Mouse (Mus musculus) heart, embryonic 14.5 days (tissue): ENCODE measurements at regions not wholly inside any gene's neighbourhood (a gene's known extent, or its start where the extent isn't known, plus 50 kb on each side); places are given as distances from the start of the nearest gene placed in this dataset.

Experiments
- ATAC-seq: fragments of 200-750 bp; cut with Nextera tagmentation; 2 replicates; pipeline ENCODE4 v1.8.0; 2017; ENCODE audit warnings: low read depth, moderate TSS enrichment; ENCODE audit not compliant: insufficient number of reproducible peaks, insufficient read depth, low FRiP score
- H3K27ac ChIP-seq, 2 experiments: fragments of 200-500 bp in 1 of 2; fragments of 300-500 bp in 1 of 2; sonication (generic) in 1 of 2; replicated peaks in 1 of 2; 2 replicates each; pipeline ENCODE4 v1.5.1; 2012 to 2014; ENCODE audit warnings: low read depth in 2 of 2, low read length in 2 of 2, control low read depth in 1 of 2, mild to moderate bottlenecking in 1 of 2, mixed read lengths in 1 of 2; ENCODE audit not compliant: control insufficient read depth in 1 of 2, insufficient read depth in 1 of 2
- H3K27me3 ChIP-seq: fragments of 300-500 bp; sonication (generic); 2 replicates; pipeline ENCODE4 v1.6.1; 2014; ENCODE audit warnings: mild to moderate bottlenecking, low read length, control low read depth; ENCODE audit not compliant: control insufficient read depth, insufficient read depth
- H3K36me3 ChIP-seq: fragments of 300-500 bp; sonication (generic); 2 replicates; pipeline ENCODE4 v1.6.1; 2014; ENCODE audit warnings: mild to moderate bottlenecking, control low read depth, low read length, mixed read lengths; ENCODE audit not compliant: control insufficient read depth, insufficient read depth
- H3K4me1 ChIP-seq, 2 experiments: fragments of 200-500 bp in 1 of 2; fragments of 300-500 bp in 1 of 2; sonication (generic) in 1 of 2; 2 replicates each; pipeline ENCODE4 v1.6.1; 2012 to 2014; ENCODE audit warnings: low read length in 2 of 2, control low read depth in 1 of 2, mixed read lengths in 1 of 2; ENCODE audit not compliant: control insufficient read depth in 2 of 2, insufficient read depth in 2 of 2
- H3K4me2 ChIP-seq: fragments of 300-500 bp; sonication (generic); 2 replicates; pipeline ENCODE4 v1.6.1; 2014; ENCODE audit warnings: mild to moderate bottlenecking, low read length
- H3K4me3 ChIP-seq, 2 experiments: fragments of 200-500 bp in 1 of 2; fragments of 300-500 bp in 1 of 2; sonication (generic) in 1 of 2; 2 replicates each; pipeline ENCODE4 v1.5.1; 2012 to 2014; ENCODE audit warnings: low read length in 2 of 2, mild to moderate bottlenecking in 2 of 2, control low read depth in 1 of 2, low read depth in 1 of 2, moderate library complexity in 1 of 2; ENCODE audit not compliant: control insufficient read depth in 1 of 2, insufficient read depth in 1 of 2
- H3K9ac ChIP-seq: fragments of 300-500 bp; sonication (generic); 2 replicates; pipeline ENCODE4 v1.6.1; 2014; ENCODE audit warnings: mild to moderate bottlenecking, low read length
- H3K9me3 ChIP-seq: fragments of 300-500 bp; sonication (generic); 2 replicates; pipeline ENCODE4 v1.6.1; 2016; ENCODE audit warnings: low read length, control low read depth; ENCODE audit not compliant: control insufficient read depth
- WGBS: fragments of 180-500 bp; shearing (Covaris S2); extraction: QIAGEN DNeasy Blood & Tissue Kit; methylation state at CpG from one replicate; pipeline ENCODE4 v1.1.7; 2014; 5-methylcytosine and 5-hydroxymethylcytosine counted together

DNA sequence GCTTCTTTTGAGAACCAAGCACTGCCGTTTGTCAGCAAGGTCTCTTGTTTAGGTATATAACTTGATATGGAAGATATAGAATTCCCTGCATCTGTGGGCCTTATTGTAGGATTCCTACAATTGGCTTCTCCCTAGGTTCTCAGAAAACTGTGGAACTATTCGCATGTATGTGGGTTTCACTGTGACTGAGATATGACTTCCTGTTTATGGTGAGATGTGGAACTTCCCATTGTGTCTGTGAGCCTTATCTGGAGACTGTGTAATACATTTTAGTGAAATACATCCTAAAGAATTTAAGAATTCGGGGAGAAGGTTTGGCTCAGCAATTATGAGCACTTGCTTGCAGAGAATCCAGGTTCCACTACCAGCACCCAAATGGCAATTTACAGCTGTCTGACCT lies 137.3 kb downstream of the Sucnr1 start:
- Histone ChIP-seq H3K4me3 (no peak overlapping the region), H3K27ac (no peak overlapping the region), H3K9me3 (no peaks in the 10 kb centered on the region), H3K4me2 (no peak overlapping the region), H3K9ac (no peak overlapping the region), H3K36me3 (no peaks in the 10 kb centered on the region), H3K27me3 (no peaks in the 10 kb centered on the region), H3K4me1 (no peaks in the 10 kb centered on the region)
- 59% methylated on average over 3 of the region's 3 CpGs for WGBS
- no peak for ATAC-seq

DNA sequence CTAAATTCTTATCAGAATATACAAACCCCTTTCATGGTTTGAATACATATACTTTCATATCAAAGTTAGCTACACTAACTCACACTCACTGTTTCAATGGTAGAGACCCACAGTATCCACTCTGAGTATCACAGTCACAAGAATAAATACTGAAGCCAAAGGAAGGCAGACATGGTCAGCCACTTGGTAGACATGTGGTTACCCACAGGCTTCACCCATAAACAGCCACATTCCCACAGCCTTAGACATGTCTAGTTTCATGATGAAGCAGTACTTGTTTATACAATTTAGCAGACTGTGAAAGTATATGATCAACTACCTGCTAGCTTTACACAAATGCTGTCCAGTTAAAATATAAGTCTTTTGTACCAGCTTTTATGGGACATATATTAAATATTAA lies 159.0 kb downstream of the Sucnr1 start:
- Histone ChIP-seq H3K36me3 (no peaks in the 10 kb centered on the region), H3K4me3 (no peak overlapping the region), H3K27me3 (no peaks in the 10 kb centered on the region), H3K27ac (no peak overlapping the region), H3K4me2 (no peak overlapping the region), H3K4me1 (no peaks in the 10 kb centered on the region), H3K9me3 (no peaks in the 10 kb centered on the region), H3K9ac (no peak overlapping the region)
- no peak for ATAC-seq

DNA sequence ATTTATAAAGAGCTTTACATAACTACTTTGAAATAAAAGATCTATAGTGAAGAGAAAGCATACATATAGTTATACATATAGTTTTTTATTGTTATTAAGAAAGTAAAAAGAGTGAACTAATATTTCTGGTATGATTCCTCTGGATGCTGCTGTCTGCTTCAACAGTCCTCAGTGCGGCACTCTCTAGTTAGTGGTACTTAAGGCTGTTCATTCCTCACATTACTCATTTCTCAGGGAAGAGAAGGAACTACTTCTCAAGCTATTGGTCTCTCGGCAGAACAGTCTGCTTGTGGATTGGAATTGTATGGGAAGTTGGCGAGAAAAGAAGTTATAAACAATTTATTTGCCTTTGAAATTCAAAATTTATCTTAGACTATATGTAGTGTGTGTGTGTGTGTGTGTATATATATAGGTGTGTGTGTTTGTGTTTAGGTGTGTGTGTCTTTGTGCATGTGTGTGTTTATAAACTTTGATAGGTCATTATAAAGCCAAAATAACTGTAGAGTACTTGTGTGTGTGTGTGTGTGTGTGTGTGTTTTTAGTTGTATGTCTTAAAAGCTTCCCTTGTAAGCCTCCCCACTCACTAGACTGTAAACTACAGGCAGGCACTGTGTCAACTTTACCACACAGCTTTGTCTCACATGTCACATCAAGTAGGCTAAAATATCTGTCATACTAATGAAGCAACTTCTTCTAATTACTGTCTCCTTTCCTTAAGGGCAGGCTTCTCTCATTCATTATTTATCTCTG lies 185.2 kb downstream of the Sucnr1 start:
- WGBS, result 68% methylated on average over 3 of the region's 3 CpGs
- no peak for ATAC-seq

DNA sequence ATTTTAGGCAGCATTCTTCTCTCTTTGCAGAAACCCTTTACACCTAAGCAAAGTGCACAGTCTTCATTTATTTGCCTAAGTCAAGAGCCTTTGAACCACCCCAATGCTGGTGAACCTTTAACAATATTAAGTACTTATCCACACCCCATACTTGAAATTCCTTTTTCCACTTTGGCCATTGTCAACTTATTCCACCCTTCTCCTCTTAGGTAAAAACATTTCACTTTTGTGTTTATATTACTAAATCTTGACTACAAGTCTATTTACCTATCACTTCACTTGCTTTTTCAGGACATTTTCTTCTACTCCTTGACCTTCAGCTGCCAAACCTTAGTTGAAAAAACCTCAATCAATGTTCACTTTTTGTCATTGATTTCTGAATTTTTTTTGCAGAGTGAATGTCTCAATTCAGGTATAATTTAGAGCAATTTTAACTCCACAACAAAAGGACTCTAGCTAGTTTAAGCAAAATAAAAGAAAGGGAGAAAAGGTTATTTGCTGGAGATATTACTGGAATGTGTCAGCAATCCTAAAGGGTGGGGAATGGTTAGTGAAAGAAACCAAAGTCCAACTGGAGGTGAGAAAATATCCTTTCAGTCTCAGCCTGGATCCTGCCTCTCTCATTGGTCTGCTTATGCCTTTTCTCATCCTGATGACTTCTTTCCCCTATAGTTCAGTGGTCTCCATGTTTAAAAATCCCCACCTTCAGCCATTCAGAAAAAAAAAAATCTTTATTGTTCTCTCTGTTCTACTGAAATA lies 185.9 kb downstream of the Sucnr1 start:
- H3K9ac ChIP-seq, result no peak overlapping the region
- no peak overlapping the region for H3K27ac ChIP-seq
- H3K36me3 ChIP-seq, result no peaks in the 10 kb centered on the region
- H3K9me3 ChIP-seq, result no peaks in the 10 kb centered on the region
- ATAC-seq, result no peak
- no peak overlapping the region for H3K4me3 ChIP-seq
- no peaks in the 10 kb centered on the region for H3K4me1 ChIP-seq
- H3K27me3 ChIP-seq, result no peaks in the 10 kb centered on the region
- no peak overlapping the region for H3K4me2 ChIP-seq

More for the DNA sequence above, 185.2 kb downstream of the Sucnr1 start:
- no peak overlapping the region for H3K9ac ChIP-seq
- H3K4me3 ChIP-seq, result no peak overlapping the region
- no peak overlapping the region for H3K4me2 ChIP-seq
- H3K27me3 ChIP-seq, result no peaks in the 10 kb centered on the region
- H3K4me1 ChIP-seq, result no peaks in the 10 kb centered on the region
- H3K36me3 ChIP-seq, result no peaks in the 10 kb centered on the region
- no peak overlapping the region for H3K27ac ChIP-seq
- no peaks in the 10 kb centered on the region for H3K9me3 ChIP-seq

DNA sequence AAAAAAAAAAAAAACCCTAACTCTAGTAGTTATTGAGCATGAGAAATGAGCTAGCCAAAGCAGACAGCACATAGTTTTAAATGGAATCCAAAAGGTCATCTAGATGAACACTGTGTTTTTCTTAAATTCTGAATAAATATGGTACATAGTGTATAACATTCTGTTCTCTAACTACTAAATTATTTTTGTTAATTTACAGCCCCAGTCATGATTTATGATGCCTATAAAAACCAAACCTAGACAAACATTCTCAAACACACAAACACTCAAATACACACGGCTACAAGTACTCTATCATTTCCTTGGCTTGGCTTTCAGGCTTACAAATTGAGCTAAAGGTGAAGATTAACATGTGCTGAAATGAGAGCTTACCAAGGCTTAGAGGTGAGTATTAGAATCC lies 188.8 kb downstream of the Sucnr1 start:
- no peaks in the 10 kb centered on the region for H3K4me1 ChIP-seq
- no peak overlapping the region for H3K9ac ChIP-seq
- H3K4me3 ChIP-seq, result no peak overlapping the region
- H3K36me3 ChIP-seq, result no peaks in the 10 kb centered on the region
- H3K27me3 ChIP-seq, result no peaks in the 10 kb centered on the region
- no peak overlapping the region for H3K4me2 ChIP-seq
- no peak overlapping the region for H3K27ac ChIP-seq
- WGBS, result 72% methylated on average over 1 of the region's 1 CpGs
- no peaks in the 10 kb centered on the region for H3K9me3 ChIP-seq
- no peak for ATAC-seq

DNA sequence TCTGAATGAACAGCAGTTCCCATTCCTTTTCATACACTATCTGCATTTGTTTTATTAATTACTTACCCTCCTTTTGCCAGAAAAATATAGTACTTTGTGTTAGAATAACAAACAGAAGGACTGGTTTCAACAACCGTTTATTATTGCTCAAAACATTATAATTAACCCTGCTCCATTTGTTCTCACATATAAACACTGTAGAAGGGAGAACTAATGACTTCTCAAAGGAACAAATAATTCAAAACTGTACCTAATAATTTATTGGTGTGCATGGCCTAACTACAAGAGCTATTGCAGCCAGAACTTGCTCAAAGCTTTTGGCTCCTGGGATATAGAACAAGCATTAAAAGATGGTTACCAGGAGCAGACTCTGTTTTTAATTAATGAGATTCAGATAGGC lies 192.1 kb downstream of the Sucnr1 start:
- 74% methylated on average over 1 of the region's 1 CpGs for WGBS
- ATAC-seq, result no peak
- no peaks in the 10 kb centered on the region for H3K36me3 ChIP-seq

DNA sequence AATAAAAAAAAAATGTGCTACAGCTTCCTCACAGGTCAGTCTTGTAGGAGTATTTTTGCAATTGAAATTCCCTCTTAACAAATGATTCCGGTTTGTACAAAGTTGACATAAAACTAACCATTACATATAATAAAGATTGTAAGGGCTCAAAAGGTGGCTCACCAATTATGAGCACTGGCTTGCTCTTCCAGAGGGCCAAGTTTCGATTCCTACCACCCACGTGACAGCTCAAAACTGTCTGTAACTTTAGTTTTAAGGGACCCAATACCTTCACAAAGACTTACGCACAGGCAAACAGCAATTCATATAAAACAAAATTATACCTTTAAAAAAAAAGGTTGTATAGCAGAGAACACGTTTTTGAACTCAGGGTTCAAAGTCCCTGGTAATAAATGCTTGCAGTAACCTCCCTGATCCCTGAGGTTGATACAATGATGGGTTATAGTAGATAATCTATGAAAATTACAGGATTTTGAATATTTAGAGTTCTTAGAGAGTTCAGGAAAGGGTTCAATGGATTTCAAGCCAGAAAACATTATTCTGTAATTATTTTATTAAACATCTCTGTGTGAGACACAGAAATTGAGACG lies 193.7 kb downstream of the Sucnr1 start:
- WGBS, result 77% methylated on average over 6 of the region's 6 CpGs

More for the DNA sequence above, 192.1 kb downstream of the Sucnr1 start:
- no peaks in the 10 kb centered on the region for H3K9me3 ChIP-seq
- no peak overlapping the region for H3K27ac ChIP-seq
- H3K27me3 ChIP-seq, result no peaks in the 10 kb centered on the region
- no peak overlapping the region for H3K4me2 ChIP-seq
- no peak overlapping the region for H3K4me3 ChIP-seq
- no peak overlapping the region for H3K9ac ChIP-seq
- no peaks in the 10 kb centered on the region for H3K4me1 ChIP-seq

More for the DNA sequence above, 193.7 kb downstream of the Sucnr1 start:
- Histone ChIP-seq H3K9ac (no peak overlapping the region), H3K27me3 (no peaks in the 10 kb centered on the region), H3K9me3 (no peaks in the 10 kb centered on the region), H3K4me1 (no peaks in the 10 kb centered on the region), H3K4me2 (no peak overlapping the region), H3K27ac (no peak overlapping the region), H3K36me3 (no peaks in the 10 kb centered on the region), H3K4me3 (no peak overlapping the region)
- ATAC-seq, result no peak
